Mouse (Mus musculus): ENCODE measurements around the gene Cuedc2. TPM values are rescaled to one million over a fixed set of nuclear protein-coding genes. Genes with fewer than 3 reads are reported as not detected.

The Cuedc2 gene
- total and polyA plus RNA-seq, 3 experiments: 251 to 302 (median 297) TPM

DNA sequence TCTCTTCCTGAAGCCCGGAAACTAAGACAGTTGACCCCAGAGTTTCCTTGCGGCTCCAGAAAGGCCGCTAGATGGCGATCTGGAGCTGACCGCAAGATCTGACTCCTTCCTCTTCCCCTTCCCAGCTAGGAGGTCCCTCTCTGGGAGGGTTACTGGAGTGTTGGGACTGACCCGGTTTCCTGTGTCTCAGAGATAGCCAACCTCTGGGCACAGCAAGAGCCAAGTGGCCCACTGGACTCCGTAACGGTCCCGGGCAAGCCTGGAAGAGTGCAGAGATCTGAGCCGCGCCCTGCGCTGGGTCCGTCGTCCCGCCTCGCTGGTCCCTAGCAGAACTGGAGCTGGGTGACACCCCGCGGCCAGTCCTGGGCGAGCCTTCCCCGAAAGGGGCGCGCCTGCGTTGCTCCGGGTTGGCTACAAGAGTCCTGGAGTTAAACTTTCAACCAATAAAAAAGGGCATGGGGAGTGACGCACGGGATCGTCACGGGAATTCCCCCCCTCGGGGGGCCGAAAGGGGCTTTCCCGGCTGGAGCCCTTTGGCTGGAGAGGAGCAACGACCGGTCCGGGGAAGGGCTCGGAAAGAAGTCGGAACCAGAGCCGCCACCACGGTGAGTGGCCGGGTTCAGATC, 34.2 kb downstream of the Cuedc2 start, which contains the start of gene Nfkb2 (continued):
- TF ChIP-seq NELFE (IDR thresholded peaks at IDR 0.05; ENCODE audit: low read depth, low read length) (peak; percentile 47), TCF12 (IDR thresholded peaks at IDR 0.05; ENCODE audit: low read depth, low read length) (no peak), NRF1 (IDR thresholded peaks at IDR 0.05; ENCODE audit: insufficient read depth, low read depth, low read length, poor library complexity, severe bottlenecking) (peak; percentile 60)

DNA sequence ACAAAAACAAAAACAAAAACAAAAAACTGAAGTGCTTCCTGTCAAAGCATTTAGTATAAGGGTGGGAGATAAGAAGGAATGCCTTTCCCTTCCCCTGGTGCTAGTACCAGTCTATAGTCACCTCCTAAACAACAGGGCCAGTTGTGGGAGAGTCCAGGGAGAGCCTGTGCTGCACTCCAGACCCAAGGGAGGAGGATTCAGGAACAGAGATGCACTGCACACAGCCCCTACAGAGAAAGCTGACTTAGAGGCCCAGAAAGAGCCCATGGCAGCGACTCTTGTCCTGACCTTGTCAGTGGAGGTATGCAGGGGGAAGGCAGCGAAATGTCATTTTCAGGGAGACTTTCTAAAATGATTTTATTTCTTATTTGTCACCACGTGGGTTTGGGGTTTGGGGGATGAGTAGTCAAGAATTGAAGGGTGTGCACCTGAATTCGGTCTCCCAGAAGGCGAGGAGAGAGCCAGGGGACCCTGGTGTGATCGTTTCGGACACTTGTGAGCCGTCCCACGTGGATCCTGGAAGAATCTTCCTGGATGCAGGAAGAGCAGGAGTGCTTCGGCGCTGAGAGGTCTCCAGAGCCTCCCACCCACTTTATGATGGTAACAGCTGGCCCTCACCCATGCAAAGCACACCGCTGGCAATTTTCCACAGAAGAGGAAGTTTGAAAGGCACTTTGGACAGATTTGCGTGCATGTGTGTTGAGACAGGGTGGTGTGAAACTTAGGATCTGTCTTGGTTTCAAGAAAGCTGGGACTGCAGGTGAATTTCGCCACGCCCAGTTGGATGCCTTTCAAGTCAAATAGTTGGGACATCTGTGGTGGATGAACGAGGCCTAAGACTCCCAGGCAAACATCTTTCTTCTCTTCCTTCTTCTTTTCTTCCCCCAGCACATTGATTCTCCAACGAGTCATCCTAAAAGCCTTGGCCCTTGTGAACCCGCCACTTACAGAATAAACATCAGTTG, 35.0 kb downstream of the Cuedc2 start:
- Histone ChIP-seq H3K27ac (ENCODE audit: control insufficient read depth, low read depth, low read length) (no peak overlapping the region; the same call in 1 of the 2 replicates), H3K9ac (ENCODE audit: control insufficient read depth, low read depth, low read length, poor library complexity, severe bottlenecking) (peak overlapping the region; percentile 41), H3K36me3 (ENCODE audit: control insufficient read depth in 1 of 2, insufficient read depth in 2 of 2, low read length in 2 of 2) (peaks cover 0 to 14% of the 10 kb centered on the region in 2 experiments; a peak in 2 of 4 replicates), H3K4me3 (ENCODE audit: control insufficient read depth in 1 of 2, insufficient read depth in 1 of 2, low read depth in 2 of 2, low read length in 2 of 2) (peak overlapping the region; percentile 77 to 82), H3K79me2 (ENCODE audit: control insufficient read depth, insufficient read depth, low read length, poor library complexity) (peaks cover 3% of the 10 kb centered on the region; the same call in 1 of the 2 replicates), H3K9me3 (replicated peaks; ENCODE audit: insufficient read depth, low read length) (no peaks in the 10 kb centered on the region), H3K4me1 (ENCODE audit: control insufficient read depth in 1 of 2, insufficient read depth in 2 of 2, low read length in 2 of 2) (peaks cover 6 to 20% of the 10 kb centered on the region in 2 experiments), H3K27me3 (ENCODE audit: control insufficient read depth in 1 of 2, insufficient read depth in 2 of 2, low read length in 2 of 2) (no peaks in the 10 kb centered on the region)
- DNase-seq (ENCODE audit: low read depth, low spot score): no peak
- TF ChIP-seq GABPA (IDR thresholded peaks at IDR 0.05; ENCODE audit: low read depth, low read length): no peak
- no peak for TF ChIP-seq CTCF (IDR thresholded peaks at IDR 0.05 in 2 of 3, conservative IDR thresholded peaks at IDR 0.05 in 1 of 3; ENCODE audit: control insufficient read depth in 1 of 3, insufficient read depth in 1 of 3, low read depth in 2 of 3, low read length in 3 of 3, poor library complexity in 1 of 3, severe bottlenecking in 1 of 3)
- TF ChIP-seq KAT2A (conservative IDR thresholded peaks at IDR 0.05; ENCODE audit: low read depth, low read length): 0 out of 2 replicates have a peak, but pooled peaks have one; percentile 24
- TF ChIP-seq MXI1 (IDR thresholded peaks at IDR 0.05; ENCODE audit: low read depth, low read length): no peak; the same call in 1 of the 2 replicates
- TF ChIP-seq NRF1 (IDR thresholded peaks at IDR 0.05; ENCODE audit: insufficient read depth, low read depth, low read length, poor library complexity, severe bottlenecking): no peak
- TF ChIP-seq MAFK (IDR thresholded peaks at IDR 0.05; ENCODE audit: borderline replicate concordance, low read depth, low read length): no peak
- peak; percentile 35; the same call in 1 of the 2 replicates for TF ChIP-seq MYC (IDR thresholded peaks at IDR 0.05; ENCODE audit: low read depth, low read length)
- no peak for TF ChIP-seq ELF1 (IDR thresholded peaks at IDR 0.05; ENCODE audit: low read depth, low read length)
- no peak for TF ChIP-seq ZKSCAN1 (IDR thresholded peaks at IDR 0.05; ENCODE audit: low read depth, low read length)
- TF ChIP-seq POLR2AphosphoS2 (IDR thresholded peaks at IDR 0.05; ENCODE audit: low read length): no peak
- no peak for TF ChIP-seq POLR2AphosphoS5 (IDR thresholded peaks at IDR 0.05; ENCODE audit: borderline replicate concordance, low read depth, low read length)
- no peak; a peak in 1 of 4 replicates for TF ChIP-seq EP300 (IDR thresholded peaks at IDR 0.05; ENCODE audit: low read depth in 1 of 2, low read length in 2 of 2)
- TF ChIP-seq POLR2A (IDR thresholded peaks at IDR 0.05; ENCODE audit: control insufficient read depth in 1 of 2, insufficient read depth in 1 of 2, low read depth in 1 of 2, low read length in 2 of 2, poor library complexity in 1 of 2): no peak
- TF ChIP-seq ZNF384 (IDR thresholded peaks at IDR 0.05; ENCODE audit: low read depth, low read length): no peak
- peak; percentile 58 for TF ChIP-seq MAX (IDR thresholded peaks at IDR 0.05; ENCODE audit: low read length)
- TF ChIP-seq MYB (IDR thresholded peaks at IDR 0.05; ENCODE audit: low read depth, low read length): 0 out of 2 replicates have a peak, but pooled peaks have one; percentile 23
- TF ChIP-seq E2F4 (IDR thresholded peaks at IDR 0.05; ENCODE audit: borderline replicate concordance, low read depth, low read length): no peak
- TF ChIP-seq HCFC1 (IDR thresholded peaks at IDR 0.05; ENCODE audit: low read depth, low read length): no peak
- no peak for TF ChIP-seq BHLHE40 (IDR thresholded peaks at IDR 0.05; ENCODE audit: borderline replicate concordance, low read depth, low read length)
- no peak for TF ChIP-seq RCOR1 (IDR thresholded peaks at IDR 0.05; ENCODE audit: low read depth, low read length)
- TF ChIP-seq ETS1 (IDR thresholded peaks at IDR 0.05; ENCODE audit: low read depth, low read length): no peak
- TF ChIP-seq GATA1 (IDR thresholded peaks at IDR 0.05; ENCODE audit: low read depth, low read length): no peak
- TF ChIP-seq ZC3H11A (IDR thresholded peaks at IDR 0.05; ENCODE audit: low read depth, low read length): no peak
- 0 out of 2 replicates have a peak, but pooled peaks have one; percentile 24 for TF ChIP-seq CHD1 (IDR thresholded peaks at IDR 0.05; ENCODE audit: low read depth, low read length)
- TF ChIP-seq CHD2 (IDR thresholded peaks at IDR 0.05; ENCODE audit: low read length): no peak

Data from MEL (cell line).